Mouse (Mus musculus): ENCODE measurements around the gene Prm2. TPM values are rescaled to one million over a fixed set of nuclear protein-coding genes. Genes with fewer than 3 reads are reported as not detected.

Gene Prm2
- total RNA-seq, 1 experiment from 2014 or later = not detected

DNA sequence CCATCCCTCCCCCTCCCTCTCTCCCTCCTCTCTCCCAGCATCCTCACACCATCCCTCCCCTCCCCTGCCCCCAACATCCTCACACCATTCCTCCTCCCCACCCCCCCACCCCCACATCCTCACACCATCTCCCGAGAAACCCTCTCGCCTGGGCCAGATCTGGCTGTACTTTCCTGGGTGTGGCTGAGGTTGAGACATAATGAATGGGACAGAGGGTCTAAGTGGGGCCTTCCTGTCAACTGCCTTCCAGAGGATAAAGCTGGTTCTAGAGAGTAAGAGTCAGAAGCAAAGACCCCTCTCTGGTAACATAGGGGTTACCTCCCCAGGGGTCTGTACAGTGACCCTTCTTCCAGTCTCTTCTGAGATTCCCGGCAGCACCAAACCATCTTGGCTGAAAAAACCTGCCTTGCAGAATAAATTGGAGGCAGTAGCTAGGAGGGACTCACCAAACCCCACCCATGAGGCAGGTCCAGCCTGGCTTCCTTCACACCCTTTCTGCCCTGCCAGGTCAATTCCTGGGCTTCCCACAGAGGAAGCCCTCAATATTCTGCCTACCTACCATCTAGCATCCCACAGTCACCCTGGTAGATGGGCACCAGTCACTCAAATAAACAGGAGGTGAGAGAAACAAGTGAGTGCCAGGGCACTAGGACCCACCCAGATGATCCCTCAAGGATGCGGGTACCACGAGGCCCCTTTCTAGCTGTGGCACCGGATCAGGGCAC lies 32.2 kb downstream of the Prm2 start:
- no peak for ATAC-seq (replicated peaks in 1 of 2; ENCODE audit: insufficient read depth in 1 of 2, low FRiP score in 2 of 2, low TSS enrichment in 1 of 2, low read depth in 1 of 2, poor library complexity in 2 of 2, severe bottlenecking in 2 of 2)

DNA sequence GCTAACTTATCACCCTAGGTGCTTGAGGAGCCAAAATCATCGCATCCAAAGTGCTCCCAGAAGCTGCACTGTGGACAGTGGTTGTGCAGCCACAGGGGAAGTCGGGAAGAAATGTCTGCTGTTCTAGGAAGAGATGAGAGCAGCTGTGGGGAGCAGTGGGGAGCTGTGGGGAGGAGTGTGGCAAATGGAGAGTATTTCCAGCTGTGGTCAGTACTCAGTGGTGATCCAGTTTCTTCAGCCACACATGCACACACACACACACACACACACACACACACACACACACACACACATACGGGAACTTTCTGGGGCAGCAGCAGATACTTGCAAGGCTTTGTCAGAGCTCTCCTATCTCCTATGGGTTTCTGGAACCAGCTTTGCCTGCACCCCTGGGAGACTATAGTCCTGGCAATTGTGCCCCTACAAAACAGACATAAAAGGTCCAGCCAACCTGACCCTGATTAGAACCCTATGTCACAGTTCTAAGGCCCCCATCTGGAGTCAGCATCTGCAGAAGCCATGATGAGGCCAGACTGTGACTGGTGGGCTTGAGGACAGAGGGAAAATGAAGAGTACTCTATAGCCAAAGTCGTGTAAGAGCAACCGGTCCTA lies 33.3 kb downstream of the Prm2 start:
- no peak for ATAC-seq (replicated peaks in 1 of 2; ENCODE audit: insufficient read depth in 1 of 2, low FRiP score in 2 of 2, low TSS enrichment in 1 of 2, low read depth in 1 of 2, poor library complexity in 2 of 2, severe bottlenecking in 2 of 2)

DNA sequence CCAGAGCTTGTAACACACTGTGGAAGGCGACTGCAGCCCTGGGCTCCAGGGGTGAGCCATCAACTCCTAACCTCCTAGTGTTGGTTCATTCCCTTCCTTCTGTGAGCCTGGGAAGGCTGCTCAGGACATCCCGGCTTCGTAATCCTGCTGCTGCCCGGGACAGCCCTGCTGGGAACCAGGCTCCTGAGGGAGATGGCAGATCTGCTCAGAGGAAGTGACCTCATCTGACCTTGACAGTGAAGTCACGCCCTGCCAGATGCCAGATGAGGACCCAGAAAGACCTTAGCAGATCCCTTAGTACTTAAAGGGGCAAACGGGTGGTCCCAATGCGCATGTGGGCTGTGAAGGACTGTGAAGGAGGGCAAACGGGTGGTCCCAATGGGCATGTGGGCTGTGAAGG lies 34.8 kb downstream of the Prm2 start:
- no peak for ATAC-seq (replicated peaks in 1 of 2; ENCODE audit: insufficient read depth in 1 of 2, low FRiP score in 2 of 2, low TSS enrichment in 1 of 2, low read depth in 1 of 2, poor library complexity in 2 of 2, severe bottlenecking in 2 of 2)

DNA sequence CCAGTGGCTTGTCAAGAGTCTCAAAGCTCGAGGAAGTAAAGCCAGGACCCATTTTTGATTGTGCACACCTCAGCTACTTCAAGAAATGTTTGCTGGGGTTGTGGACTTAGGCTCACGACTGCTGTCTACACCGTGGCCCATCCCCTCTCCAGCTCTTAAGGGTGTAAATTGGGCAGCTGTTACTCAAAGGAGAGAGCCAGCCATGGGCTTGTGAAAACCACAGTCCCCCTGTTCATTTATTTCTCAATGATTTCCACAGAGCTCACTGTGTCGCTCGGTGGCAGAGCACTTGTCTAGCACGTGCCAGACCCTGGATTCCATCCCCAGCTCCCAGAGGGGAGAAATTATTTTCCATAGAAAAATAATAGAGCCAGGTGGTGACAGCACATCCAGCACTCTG lies 39.8 kb downstream of the Prm2 start:
- no peak for ATAC-seq (replicated peaks in 1 of 2; ENCODE audit: insufficient read depth in 1 of 2, low FRiP score in 2 of 2, low TSS enrichment in 1 of 2, low read depth in 1 of 2, poor library complexity in 2 of 2, severe bottlenecking in 2 of 2)

DNA sequence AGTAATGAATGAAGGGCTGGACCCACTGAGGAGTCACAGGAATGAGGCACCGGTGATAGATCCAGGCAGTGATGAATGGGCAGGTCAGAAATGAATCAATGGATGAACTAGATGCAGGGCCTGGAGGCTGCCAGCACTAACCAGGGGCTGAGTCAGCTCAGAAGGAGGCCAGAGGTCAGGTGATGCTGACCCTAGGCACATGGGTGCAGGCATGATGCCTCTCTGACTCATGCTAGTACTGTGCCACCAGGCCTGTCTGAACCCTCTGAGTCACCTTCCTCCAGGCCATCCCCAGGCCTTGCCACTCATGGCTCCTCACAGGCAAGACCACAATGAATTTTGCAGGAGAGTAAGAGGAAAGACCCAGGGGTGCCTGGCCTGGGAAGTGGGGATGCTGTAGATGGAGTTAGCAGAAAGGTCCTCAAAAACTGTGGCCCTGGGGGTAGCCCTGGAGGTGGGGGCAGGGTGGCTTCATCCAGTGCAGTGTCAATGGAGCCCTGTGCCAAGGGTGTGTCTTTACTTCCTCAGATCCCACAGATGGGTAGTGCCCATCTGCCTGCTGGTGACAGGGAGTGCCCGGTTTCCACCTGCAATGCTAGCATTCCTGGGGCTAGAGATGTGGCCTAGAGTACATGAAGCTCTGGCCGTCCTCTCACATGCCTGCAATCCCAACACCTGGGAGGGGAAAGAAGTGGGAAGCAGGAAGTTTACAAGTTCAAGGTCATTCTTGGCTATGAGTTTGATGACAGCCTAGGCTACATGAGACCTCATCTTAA lies 41.2 kb downstream of the Prm2 start:
- ATAC-seq (replicated peaks in 1 of 2; ENCODE audit: insufficient read depth in 1 of 2, low FRiP score in 2 of 2, low TSS enrichment in 1 of 2, low read depth in 1 of 2, poor library complexity in 2 of 2, severe bottlenecking in 2 of 2) = no peak

DNA sequence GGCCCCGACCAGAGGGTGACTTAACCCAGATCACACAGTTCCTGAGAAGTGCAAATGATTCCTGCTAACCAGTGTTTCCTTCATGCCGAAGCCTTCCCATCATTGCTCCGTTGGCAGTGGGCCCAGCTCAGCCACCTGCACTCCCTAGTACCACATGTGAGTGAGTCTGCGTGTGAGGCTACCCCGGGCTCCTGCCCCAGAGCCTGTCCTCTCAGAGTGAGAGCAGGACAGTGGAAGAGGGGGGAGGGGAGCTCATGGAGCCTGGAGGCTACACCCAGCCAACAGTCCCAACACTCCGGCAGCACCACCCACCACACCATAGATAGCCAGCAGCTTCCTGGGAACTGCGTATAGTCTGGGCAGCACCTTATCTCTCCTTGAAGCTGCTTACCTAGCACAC lies 46.1 kb downstream of the Prm2 start:
- ATAC-seq (replicated peaks in 1 of 2; ENCODE audit: insufficient read depth in 1 of 2, low FRiP score in 2 of 2, low TSS enrichment in 1 of 2, low read depth in 1 of 2, poor library complexity in 2 of 2, severe bottlenecking in 2 of 2) = no peak

DNA sequence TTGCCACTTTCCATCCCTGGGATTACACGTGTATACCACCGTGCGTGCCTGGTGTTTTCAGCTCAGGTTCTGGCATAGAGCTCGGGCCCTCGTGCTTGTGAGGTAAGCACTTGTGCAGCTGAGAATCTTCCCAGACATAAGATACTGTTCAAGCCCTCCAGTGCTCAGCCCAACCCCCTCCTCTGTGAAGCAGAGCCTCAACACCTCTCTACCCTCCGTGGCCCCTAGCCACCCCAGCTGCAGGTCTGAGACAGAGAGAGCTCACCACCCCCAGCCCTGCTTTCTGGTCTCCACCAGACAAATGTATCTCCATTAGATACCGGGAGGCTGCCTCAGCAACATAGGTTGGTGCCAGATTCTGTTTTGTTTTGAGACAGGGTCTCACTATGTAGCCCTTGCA lies 46.7 kb downstream of the Prm2 start:
- ATAC-seq (replicated peaks in 1 of 2; ENCODE audit: insufficient read depth in 1 of 2, low FRiP score in 2 of 2, low TSS enrichment in 1 of 2, low read depth in 1 of 2, poor library complexity in 2 of 2, severe bottlenecking in 2 of 2) = no peak

Other genes with a start within 250 kb of the Prm2 start
- 2.6 and 2.7 TPM in 2 replicates for gene Socs1, start 10.6 kb downstream of the Prm2 start, total RNA-seq (2017)
- not detected in 2 replicates for gene Tnp2, start 7.5 kb downstream of the Prm2 start, total RNA-seq (2017)
- not detected in 2 replicates for gene Prm3, start 5.2 kb downstream of the Prm2 start, total RNA-seq (2017)
- not detected in 2 replicates for gene Prm1, start 9.7 kb upstream of the Prm2 start, total RNA-seq (2017)
- not detected in 2 replicates for gene Gm11172, start 16.8 kb upstream of the Prm2 start, total RNA-seq (2017)
- 8.0 and 8.6 TPM in 2 replicates for gene Rmi2, start 38.9 kb upstream of the Prm2 start, total RNA-seq (2017)

Measured in hematopoietic stem cell, adult 5-6 weeks (primary cell).